Comparison of ENCODE assay signal across 21 mouse cellular contexts in the genomic region with DNA sequence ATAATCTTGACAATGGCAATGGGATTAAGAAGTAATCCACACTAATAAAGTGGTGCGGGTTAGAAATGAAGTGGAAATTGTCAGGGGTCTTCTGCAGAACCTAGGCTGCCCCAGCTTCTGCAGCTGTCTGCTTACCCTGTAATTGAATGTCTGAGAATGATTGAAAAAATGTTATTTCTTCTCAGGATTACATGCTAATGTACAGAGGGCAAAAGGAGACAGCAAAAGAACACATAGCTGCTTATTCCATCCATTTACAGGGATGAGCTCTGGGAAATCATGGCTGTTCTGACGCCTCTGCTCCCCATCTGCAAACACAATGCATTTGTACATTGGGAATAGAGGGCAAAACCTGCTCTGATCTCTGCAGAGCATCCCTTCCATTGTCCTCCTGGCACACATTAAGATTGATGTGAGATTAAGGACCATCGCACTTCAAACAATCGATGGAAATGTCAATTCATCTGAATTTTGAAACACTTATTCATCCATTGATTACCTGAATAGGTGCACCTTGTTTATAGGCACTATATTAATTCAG. TPM values are rescaled to one million over a fixed set of nuclear protein-coding genes. Genes with fewer than 3 reads are reported as not detected.
DNase-seq lines count a peak whose midpoint lies in the region; ATAC-seq lines count a peak whose summit lies in the region.
"Had no signal": no experiment of that assay in that cellular context is flagged by ENCODE, and none has a peak within 500 bp of the region (broad histone marks: within the 10 kb centered on the region; RNA-seq: fewer than 3 reads in every experiment).

No protein-coding gene starts in this region.

- H3K4me2 ChIP-seq in intestine, embryonic 14.5 days (ENCODE audit: low read length): peak overlapping the region; percentile 60
- peak overlapping the region; percentile 36 for H3K4me2 ChIP-seq in midbrain, embryonic 11.5 days
- peak overlapping the region; percentile 49 for H3K4me2 ChIP-seq in neural tube, embryonic 15.5 days
- H3K4me2 ChIP-seq in kidney, embryonic 15.5 days: no peak overlapping the region
- H3K4me2 ChIP-seq: heart, embryonic 13.5 days had no signal

- H3K4me1 ChIP-seq in intestine, embryonic 14.5 days (replicated peaks; ENCODE audit: control insufficient read depth, insufficient read depth, low read length): peaks cover 12% of the 10 kb centered on the region; the same call in 1 of the 2 replicates
- H3K4me1 ChIP-seq in midbrain, embryonic 11.5 days (ENCODE audit: control insufficient read depth, insufficient read depth, low read length): peaks cover 18% of the 10 kb centered on the region
- H3K4me1 ChIP-seq in neural tube, embryonic 15.5 days: peaks cover 15% of the 10 kb centered on the region
- peaks cover 16% of the 10 kb centered on the region for H3K4me1 ChIP-seq in kidney, embryonic 15.5 days

- H3K9me3 ChIP-seq in intestine, embryonic 14.5 days (ENCODE audit: control insufficient read depth, low read length): no peaks in the 10 kb centered on the region
- no peaks in the 10 kb centered on the region for H3K9me3 ChIP-seq in midbrain, embryonic 11.5 days (ENCODE audit: control insufficient read depth, low read length)
- H3K9me3 ChIP-seq in neural tube, embryonic 15.5 days (replicated peaks): no peaks in the 10 kb centered on the region
- no peaks in the 10 kb centered on the region for H3K9me3 ChIP-seq in kidney, embryonic 15.5 days (replicated peaks)
- H3K9me3 ChIP-seq: heart, embryonic 13.5 days had no signal

- H3K9ac ChIP-seq in intestine, embryonic 14.5 days (ENCODE audit: low read length): peak overlapping the region; percentile 44
- no peak overlapping the region; the same call in 1 of the 2 replicates for H3K9ac ChIP-seq in midbrain, embryonic 11.5 days (ENCODE audit: low read length)
- H3K9ac ChIP-seq in neural tube, embryonic 15.5 days (replicated peaks): peak overlapping the region; percentile 24; the same call in 1 of the 2 replicates
- H3K9ac ChIP-seq in kidney, embryonic 15.5 days: no peak overlapping the region
- H3K9ac ChIP-seq: forebrain, postnatal 0 days; heart, embryonic 13.5 days had no signal

- 53% methylated on average over 4 of the region's 4 CpGs for WGBS in intestine, embryonic 14.5 days
- WGBS in midbrain, embryonic 11.5 days: 23% methylated on average over 4 of the region's 4 CpGs
- WGBS in neural tube, embryonic 15.5 days: 25% methylated on average over 4 of the region's 4 CpGs
- WGBS in kidney, embryonic 15.5 days: 75% methylated on average over 4 of the region's 4 CpGs

- H3K36me3 ChIP-seq in intestine, embryonic 14.5 days (ENCODE audit: control insufficient read depth, insufficient read depth, low read length): no peaks in the 10 kb centered on the region
- H3K36me3 ChIP-seq in midbrain, embryonic 11.5 days (ENCODE audit: control insufficient read depth, insufficient read depth, low read length): no peaks in the 10 kb centered on the region
- H3K36me3 ChIP-seq in neural tube, embryonic 15.5 days: no peaks in the 10 kb centered on the region
- no peaks in the 10 kb centered on the region for H3K36me3 ChIP-seq in kidney, embryonic 15.5 days
- H3K36me3 ChIP-seq: heart, embryonic 13.5 days had no signal

- no peaks in the 10 kb centered on the region for H3K27me3 ChIP-seq in intestine, embryonic 14.5 days (replicated peaks; ENCODE audit: control insufficient read depth, insufficient read depth, low read length)
- H3K27me3 ChIP-seq in midbrain, embryonic 11.5 days (ENCODE audit: control insufficient read depth, insufficient read depth, low read length): no peaks in the 10 kb centered on the region; the same call in 1 of the 2 replicates
- no peaks in the 10 kb centered on the region for H3K27me3 ChIP-seq in neural tube, embryonic 15.5 days (replicated peaks)
- peaks cover 53% of the 10 kb centered on the region for H3K27me3 ChIP-seq in kidney, embryonic 15.5 days

- H3K27ac ChIP-seq in intestine, embryonic 14.5 days (ENCODE audit: low read depth): peak overlapping the region; percentile 57; the same call in 1 of the 2 replicates
- no peak overlapping the region; the same call in 1 of the 2 replicates for H3K27ac ChIP-seq in midbrain, embryonic 11.5 days (ENCODE audit: low read depth, low read length)
- peak overlapping the region; percentile 75 for H3K27ac ChIP-seq in neural tube, embryonic 15.5 days (replicated peaks)
- no peak overlapping the region for H3K27ac ChIP-seq in kidney, embryonic 15.5 days
- H3K27ac ChIP-seq: heart, embryonic 13.5 days; kidney, postnatal 0 days had no signal

- no peak for ATAC-seq in intestine, embryonic 14.5 days (replicated peaks; ENCODE audit: low FRiP score, low TSS enrichment, low read depth)
- peak; percentile 28 for ATAC-seq in midbrain, embryonic 11.5 days (ENCODE audit: low FRiP score)
- ATAC-seq in neural tube, embryonic 15.5 days (ENCODE audit: low FRiP score): 0 out of 2 replicates have a peak, but pooled peaks have one; percentile 25
- ATAC-seq in kidney, embryonic 15.5 days (replicated peaks; ENCODE audit: low FRiP score): no peak
- ATAC-seq: forebrain, postnatal 0 days had no signal

- peak overlapping the region; percentile 28; the same call in 1 of the 2 replicates for H3K4me3 ChIP-seq in intestine, embryonic 14.5 days (ENCODE audit: low read depth, low read length)
- 0 out of 2 replicates have a peak overlapping the region, but pooled peaks have one; percentile 9 for H3K4me3 ChIP-seq in midbrain, embryonic 11.5 days (ENCODE audit: low read depth, low read length)
- peak overlapping the region; percentile 7 for H3K4me3 ChIP-seq in neural tube, embryonic 15.5 days (replicated peaks)
- H3K4me3 ChIP-seq in kidney, embryonic 15.5 days (replicated peaks): no peak overlapping the region
- H3K4me3 ChIP-seq: heart, embryonic 13.5 days had no signal

- peak; percentile 54 for DNase-seq in retina, embryonic 14.5 days (ENCODE audit: low spot score)
- no peak for DNase-seq in retina, postnatal 1 day
- DNase-seq in intestine, embryonic 14.5 days (ENCODE audit: low spot score): no peak
- peak; percentile 86 for DNase-seq in midbrain, embryonic 11.5 days (ENCODE audit: low spot score, missing footprints)
- DNase-seq in thymus, postnatal 10 days (ENCODE audit: low spot score in 2 of 2): no peak
- DNase-seq in layer of hippocampus, postnatal 14 days (ENCODE audit: low spot score in 2 of 2): no peak
- DNase-seq: adrenal gland, postnatal 14 days; B cell, adult 2 months; cerebellum, postnatal 36 days; forebrain, postnatal 0 days; gastrocnemius, postnatal 36 days; layer of hippocampus, adult 9-11 months; lung, adult 2 months; right cerebral cortex, postnatal 25 days had no signal

RNA-seq across cellular contexts. Expression of a gene that starts 7.3 kb away (rescaled TPM):
- 178 and 220 TPM in 2 replicates for polyA plus RNA-seq in intestine, embryonic 14.5 days (2014; fragmentation: Nextera tagmentation; extraction: Ambion mirVana)
- 107 and 123 TPM in 2 replicates for polyA plus RNA-seq in midbrain, embryonic 11.5 days (2014; fragmentation: Nextera tagmentation; extraction: Ambion mirVana)
- 174 and 200 TPM in 2 replicates for polyA plus RNA-seq in neural tube, embryonic 15.5 days (2015; fragmentation: Nextera tagmentation; extraction: Ambion mirVana)
- polyA plus RNA-seq in kidney, embryonic 15.5 days (2015; fragmentation: Nextera tagmentation; extraction: Ambion mirVana): 2.0 and 2.6 TPM in 2 replicates
- total RNA-seq in layer of hippocampus, postnatal 14 days (2021): under 1 TPM in 1 of 2 experiments, not detected in 1; 0.19 TPM
- total RNA-seq: hematopoietic stem cell, adult 5-6 weeks; left cerebral cortex, postnatal 36 days; megakaryocyte-erythroid progenitor cell, adult 5-6 weeks had no signal

Comparison
In these comparisons a context has a peak if more than half of its experiments do, and no peak if none do; other contexts are left out.
1. DNase-seq: peak in retina, embryonic 14.5 days (single experiment) and midbrain, embryonic 11.5 days (single experiment); none in retina, postnatal 1 day (single experiment), intestine, embryonic 14.5 days (single experiment), thymus, postnatal 10 days (0 of 2) and layer of hippocampus, postnatal 14 days (0 of 2).
2. ATAC-seq: peak in midbrain, embryonic 11.5 days (single experiment) and neural tube, embryonic 15.5 days (single experiment); none in intestine, embryonic 14.5 days (single experiment) and kidney, embryonic 15.5 days (single experiment).
3. H3K27ac ChIP-seq: peak in intestine, embryonic 14.5 days (single experiment) and neural tube, embryonic 15.5 days (single experiment); none in midbrain, embryonic 11.5 days (single experiment) and kidney, embryonic 15.5 days (single experiment).
4. H3K9ac ChIP-seq: peak in intestine, embryonic 14.5 days (single experiment) and neural tube, embryonic 15.5 days (single experiment); none in midbrain, embryonic 11.5 days (single experiment) and kidney, embryonic 15.5 days (single experiment).
5. RNA of a gene that starts 7.3 kb away (polyA plus RNA-seq): 174 to 200 TPM in neural tube, embryonic 15.5 days, 178 to 220 TPM in intestine, embryonic 14.5 days and 107 to 123 TPM in midbrain, embryonic 11.5 days; 2.0 to 2.6 TPM in kidney, embryonic 15.5 days; every median in the first group is over 10 times any median in the second.